Mouse (Mus musculus) mammary gland, adult 2 months (tissue): ENCODE measurements around the gene Serpina1e. TPM values are rescaled to one million over a fixed set of nuclear protein-coding genes. Genes with fewer than 3 reads are reported as not detected.

ENCODE experiments used
- polyA plus RNA-seq: library from polyadenylated mRNA; depleted of rRNA; stranded (reverse); fragments of >200 nt; gene quantifications from 2 replicates; pipeline ENCODE4 v1.2.3, GENCODE M21; 2012; ENCODE audit warnings: low replicate concordance; rRNA removed

Serpina1e gene
- 10.6 and 11.5 TPM in 2 replicates for polyA plus RNA-seq

DNA sequence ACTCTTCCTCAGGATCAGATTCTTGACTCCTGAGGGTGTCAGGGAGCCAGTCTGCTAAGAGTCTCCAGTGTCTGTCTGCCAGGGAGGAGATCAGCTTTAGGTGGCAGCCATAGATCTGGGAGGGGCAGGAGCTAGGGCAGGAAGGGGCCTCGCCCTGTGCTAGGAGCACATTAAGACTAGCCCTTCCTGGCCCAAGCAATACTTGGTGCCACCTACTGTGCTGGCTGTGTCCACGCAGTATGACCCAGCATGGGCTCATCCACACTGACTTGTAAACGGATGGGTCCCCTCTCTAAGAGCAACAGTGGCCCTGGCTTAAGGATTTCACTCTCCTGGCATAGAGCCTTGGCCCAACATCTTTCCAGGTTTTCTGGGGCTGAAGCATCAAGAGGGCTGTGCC, at the start of gene Serpina1e:
Gene Serpina1e, minus strand, starts transcription at position 178 of the 400 bp plus-strand sequence.

GRCm38 (mm10) chr12:103989857-103990256, 31.1 kb upstream of the Serpina1e start, which contains the start of gene Serpina11:
Gene Serpina11, minus strand, starts transcription at chr12:103989957.

DNA sequence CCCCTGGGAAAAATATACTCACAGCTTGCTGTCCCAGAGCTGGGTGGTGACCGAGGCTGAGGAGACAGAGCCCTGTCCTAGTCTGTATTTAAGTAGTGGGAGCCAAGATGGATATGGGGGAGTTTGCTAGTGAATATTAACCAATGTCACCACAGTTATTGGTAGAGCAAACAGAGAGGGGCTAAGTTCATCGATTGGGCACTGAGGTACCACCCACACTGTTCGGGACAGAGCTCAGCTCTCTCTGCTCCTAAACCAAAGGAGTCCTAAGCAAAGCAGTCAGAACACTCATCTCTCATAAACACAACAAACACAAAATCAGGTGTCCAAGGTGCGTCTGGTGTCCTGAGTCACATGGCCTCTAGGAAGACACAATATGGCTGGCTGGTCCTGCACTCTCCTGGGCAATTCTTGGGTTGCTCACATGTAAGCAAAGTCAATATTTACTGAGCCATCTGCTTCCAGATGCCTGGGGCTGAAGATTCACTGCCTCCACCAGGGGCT, 53.9 kb downstream of the Serpina1e start, which contains the start of gene Serpina1c:
Gene Serpina1c, minus strand, starts transcription at position 51 of the 504 bp plus-strand sequence.

Other genes starting within 250 kb of the Serpina1e start
- 0.52 and 2.8 TPM in 2 replicates for gene Serpina1d, start 185.4 kb downstream of the Serpina1e start, polyA plus RNA-seq
- gene Serpina1b, start 128.6 kb downstream of the Serpina1e start, polyA plus RNA-seq = 23.0 and 37.2 TPM in 2 replicates
- gene Serpina1a, start 95.4 kb downstream of the Serpina1e start, polyA plus RNA-seq = 15.1 and 35.5 TPM in 2 replicates
- 2.3 and 13.1 TPM in 2 replicates for gene Serpina1c, start 54.1 kb downstream of the Serpina1e start, polyA plus RNA-seq
- 0.07 and 1.2 TPM in 2 replicates for gene Serpina11, start 31.0 kb upstream of the Serpina1e start, polyA plus RNA-seq
- 0.04 TPM in 1 of 2 replicates, not detected in the other for gene Serpina9, start 54.8 kb upstream of the Serpina1e start, polyA plus RNA-seq
- gene Serpina12, start 85.5 kb upstream of the Serpina1e start, polyA plus RNA-seq = 0.04 and 0.73 TPM in 2 replicates
- gene Serpina5, start 142.1 kb upstream of the Serpina1e start, polyA plus RNA-seq = not detected in 2 replicates
- not detected in 2 replicates for gene Serpina3a, start 153.7 kb upstream of the Serpina1e start, polyA plus RNA-seq
- 9.5 TPM in 1 of 2 replicates, not detected in the other for gene Serpina3b, start 169.0 kb upstream of the Serpina1e start, polyA plus RNA-seq
- 28.4 and 61.8 TPM in 2 replicates for gene Serpina3c, start 194.9 kb upstream of the Serpina1e start, polyA plus RNA-seq